Mouse (Mus musculus) heart, adult 2 months (tissue): Measurements from ENCODE around the gene Usp44.

Experiments used
- EP300 ChIP-seq: fragments of 200-500 bp; IDR thresholded peaks from 2 replicates; pipeline ENCODE4 v1.6.1; 2011; ENCODE audit warnings: low read depth, low read length, control low read depth; ENCODE audit not compliant: insufficient read depth
- POLR2A ChIP-seq: fragments of 200-500 bp; IDR thresholded peaks from 2 replicates; pipeline ENCODE4 v1.6.1; 2011; ENCODE audit warnings: mild to moderate bottlenecking, low read depth, low read length, control low read depth; ENCODE audit not compliant: insufficient read depth

DNA sequence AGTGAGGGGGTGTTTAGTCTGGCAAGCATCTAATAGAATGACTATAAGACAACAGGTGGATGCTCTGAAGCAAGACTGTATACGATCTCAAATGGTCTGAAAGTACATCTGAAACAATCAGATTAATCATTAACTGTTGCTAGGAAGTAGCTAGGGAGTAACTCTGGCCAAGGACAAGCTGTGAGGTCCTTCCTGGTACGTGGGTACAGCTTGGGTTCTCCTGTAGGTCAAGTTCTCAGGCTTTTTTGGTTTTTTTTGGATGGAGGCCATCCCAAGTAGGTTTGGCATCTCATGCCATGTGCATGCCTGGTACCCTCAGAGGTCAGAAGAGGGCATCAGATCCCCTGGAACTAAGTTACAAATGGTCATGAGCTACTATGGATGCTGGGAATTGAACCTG lies 67.9 kb downstream of the Usp44 start:
- no peak for TF ChIP-seq POLR2A
- TF ChIP-seq EP300: no peak
